ENCODE assay signal across 8 mouse cellular contexts in the genomic region with DNA sequence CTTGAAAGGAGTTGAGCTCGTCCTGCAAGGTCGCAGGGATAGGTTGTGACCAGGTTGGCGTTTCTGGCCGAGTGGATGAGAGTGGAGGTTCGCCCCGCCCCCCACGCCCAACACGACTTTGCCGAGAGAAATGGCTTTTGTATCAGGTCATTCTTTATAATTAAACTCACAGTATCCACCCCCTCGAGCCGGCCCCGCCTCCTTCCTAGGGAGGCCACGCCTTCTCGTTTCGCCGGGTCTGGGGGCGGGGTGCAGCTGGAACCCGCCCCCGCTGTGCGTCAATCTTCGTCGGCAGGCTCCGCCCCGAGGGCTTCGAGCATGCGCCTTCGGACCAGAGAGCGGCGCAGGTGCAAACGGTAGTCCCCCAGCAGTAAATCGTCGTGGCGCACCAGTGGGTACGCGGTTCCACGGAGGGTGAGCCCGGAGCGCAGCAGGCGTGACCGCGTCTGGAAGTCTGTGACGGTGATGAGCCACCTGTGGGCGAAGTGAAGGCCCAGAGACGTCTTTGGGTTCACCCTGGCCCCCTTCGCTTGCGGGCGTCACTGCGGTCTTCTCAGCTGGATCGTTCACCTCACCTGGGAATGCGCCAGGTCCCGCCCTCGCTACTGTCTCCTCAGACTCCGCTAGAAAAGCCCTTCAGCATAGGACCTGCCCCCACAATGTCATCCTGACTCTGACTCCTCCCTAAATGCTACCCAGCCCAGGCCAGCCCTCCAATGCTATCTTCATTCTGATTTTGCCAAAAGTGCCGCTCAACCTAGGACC. TPM values are rescaled to one million over a fixed set of nuclear protein-coding genes. Genes with fewer than 3 reads are reported as not detected.
DNase-seq lines count a peak whose midpoint lies in the region; ATAC-seq lines count a peak whose summit lies in the region.

No protein-coding gene starts in this region.

- DNase-seq in ZHBTc4 (ENCODE audit: low read depth, low spot score), result peak; percentile 97
- DNase-seq in cerebellum, postnatal 4 days (ENCODE audit: low spot score in 2 of 2), result peak; percentile 88 to 93
- DNase-seq in gastrocnemius, adult 8-10 months (ENCODE audit: low spot score in 2 of 2), result peak; percentile 89 to 90
- peak; percentile 91 for DNase-seq in induced T-regulatory cell, adult 2 months (ENCODE audit: low read depth)
- peak; percentile 94 to 96 for DNase-seq in left cerebral cortex, adult 8-10 months (ENCODE audit: low spot score in 2 of 2)
- DNase-seq in right cerebral cortex, adult 2 months (ENCODE audit: low spot score in 2 of 2), result peak; percentile 97
- DNase-seq in urinary bladder, postnatal 10 days (ENCODE audit: low spot score), result peak; percentile 69

- ATAC-seq in megakaryocyte, adult 5-6 weeks (ENCODE audit: poor library complexity, severe bottlenecking), result peak; percentile 87

RNA-seq across cellular contexts. Expression of gene Syt3, which starts 23.8 kb away (rescaled TPM):
- 1 to 10 TPM; 3.2 to 7.0 (median 5.2) TPM for total RNA-seq in gastrocnemius, adult 8-10 months (2022)
- 10 to 100 TPM; 64.0 to 74.2 (median 69.8) TPM for total RNA-seq in left cerebral cortex, adult 8-10 months (2022)
- 0.29 TPM in 1 of 2 replicates, not detected in the other for total RNA-seq in megakaryocyte, adult 5-6 weeks (2015)
- total RNA-seq in megakaryocyte, adult 5-6 weeks (2017), result 0.22 TPM in 1 of 2 replicates, not detected in the other

RNA-seq across cellular contexts. Expression of gene 1700008O03Rik, which starts 25.5 kb away (rescaled TPM):
- not detected for total RNA-seq in gastrocnemius, adult 8-10 months (2022)
- 1 to 10 TPM; 1.5 to 2.8 (median 2.2) TPM for total RNA-seq in left cerebral cortex, adult 8-10 months (2022)
- 0.42 TPM in 1 of 2 replicates, not detected in the other for total RNA-seq in megakaryocyte, adult 5-6 weeks (2015)
- not detected in 2 replicates for total RNA-seq in megakaryocyte, adult 5-6 weeks (2017)

RNA-seq across cellular contexts. Expression of gene Shank1, which starts 50.0 kb away (rescaled TPM):
- under 1 TPM; 0.17 to 0.43 (median 0.34) TPM for total RNA-seq in gastrocnemius, adult 8-10 months (2022)
- total RNA-seq in left cerebral cortex, adult 8-10 months (2022), result 100 to 1,000 TPM; 509 to 568 (median 540) TPM
- 0.02 and 0.07 TPM in 2 replicates for total RNA-seq in megakaryocyte, adult 5-6 weeks (2015)
- not detected in 2 replicates for total RNA-seq in megakaryocyte, adult 5-6 weeks (2017)

RNA-seq across cellular contexts. Expression of gene Clec11a, which starts 53.4 kb away (rescaled TPM):
- 1 to 10 TPM in 2 of 4 experiments, under 1 TPM in 2; 0.53 to 1.3 (median 0.99) TPM for total RNA-seq in gastrocnemius, adult 8-10 months (2022)
- 1 to 10 TPM; 2.6 to 3.7 (median 3.1) TPM for total RNA-seq in left cerebral cortex, adult 8-10 months (2022)
- total RNA-seq in megakaryocyte, adult 5-6 weeks (2015), result 0.80 and 1.9 TPM in 2 replicates
- 0.77 and 1.7 TPM in 2 replicates for total RNA-seq in megakaryocyte, adult 5-6 weeks (2017)

Comparison
In these comparisons a context has a peak if more than half of its experiments do, and no peak if none do; other contexts are left out.
1. Peak in every context shown above with its lines: DNase-seq and ATAC-seq.
2. RNA of gene Syt3, which starts 23.8 kb away (total RNA-seq): 64.0 to 74.2 TPM in left cerebral cortex, adult 8-10 months; 3.2 to 7.0 TPM in gastrocnemius, adult 8-10 months and 0.22 to 0.29 TPM in megakaryocyte, adult 5-6 weeks; every median in the first group is over 4 times any median in the second.
3. RNA of gene Shank1, which starts 50.0 kb away (total RNA-seq): 509 to 568 TPM in left cerebral cortex, adult 8-10 months; 0.17 to 0.43 TPM in gastrocnemius, adult 8-10 months and 0.02 to 0.07 TPM in megakaryocyte, adult 5-6 weeks; every median in the first group is over 100 times any median in the second.